Mouse (Mus musculus): Measurements from ENCODE around the gene Cyb561d2. TPM values are rescaled to one million over a fixed set of nuclear protein-coding genes. Genes with fewer than 3 reads are reported as not detected.

Gene Cyb561d2
- total and polyA plus RNA-seq, 3 experiments: 37.8 to 38.1 TPM; not detected in 1

DNA sequence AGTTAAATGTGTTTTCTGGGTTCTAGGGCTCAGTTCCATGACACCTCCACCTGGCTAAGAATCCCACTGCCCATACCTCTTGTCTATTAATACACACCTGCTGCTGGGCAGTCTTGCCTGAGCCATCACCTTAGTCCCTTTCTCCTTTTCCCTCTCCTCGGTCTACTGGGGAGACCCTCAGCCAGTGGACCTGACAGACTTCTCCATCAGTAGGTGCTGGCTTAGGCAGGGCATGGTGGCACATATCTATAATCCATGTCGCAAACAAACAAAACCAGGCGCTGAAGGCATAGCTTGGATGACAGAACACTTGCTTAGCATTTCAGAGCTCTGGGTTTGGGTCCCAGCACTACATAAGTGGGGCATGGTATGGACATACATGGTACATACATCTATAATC is 3.3 kb downstream of the Cyb561d2 start:
- H3K27me3 ChIP-seq (ENCODE audit: control insufficient read depth in 1 of 2, insufficient read depth in 2 of 2, low read length in 2 of 2): no peaks in the 10 kb centered on the region
- H3K9ac ChIP-seq (ENCODE audit: control insufficient read depth, low read depth, low read length, poor library complexity, severe bottlenecking): no peak overlapping the region
- H3K36me3 ChIP-seq (ENCODE audit: control insufficient read depth in 1 of 2, insufficient read depth in 2 of 2, low read length in 2 of 2): peaks cover 0 to 9% of the 10 kb centered on the region in 2 experiments; a peak in 2 of 4 replicates
- peaks cover 0 to 23% of the 10 kb centered on the region in 2 experiments; a peak in 1 of 4 replicates for H3K4me1 ChIP-seq (ENCODE audit: control insufficient read depth in 1 of 2, insufficient read depth in 2 of 2, low read length in 2 of 2)
- H3K79me2 ChIP-seq (ENCODE audit: control insufficient read depth, insufficient read depth, low read length, poor library complexity): peaks cover 45% of the 10 kb centered on the region
- H3K4me3 ChIP-seq (ENCODE audit: control insufficient read depth in 1 of 2, insufficient read depth in 1 of 2, low read depth in 2 of 2, low read length in 2 of 2): no peak overlapping the region
- DNase-seq (ENCODE audit: low read depth, low spot score): no peak
- H3K27ac ChIP-seq (ENCODE audit: control insufficient read depth, low read depth, low read length): no peak overlapping the region
- H3K9me3 ChIP-seq (replicated peaks; ENCODE audit: insufficient read depth, low read length): no peaks in the 10 kb centered on the region
- no peak for TF ChIP-seq GABPA (IDR thresholded peaks at IDR 0.05; ENCODE audit: low read depth, low read length)
- TF ChIP-seq ZMIZ1 (IDR thresholded peaks at IDR 0.05; ENCODE audit: low read depth, low read length): no peak
- no peak for TF ChIP-seq TBP (IDR thresholded peaks at IDR 0.05; ENCODE audit: low read depth, low read length)
- no peak for TF ChIP-seq RAD21 (IDR thresholded peaks at IDR 0.05; ENCODE audit: low read depth, low read length)
- TF ChIP-seq MAX (IDR thresholded peaks at IDR 0.05; ENCODE audit: low read length): no peak
- no peak for TF ChIP-seq UBTF (IDR thresholded peaks at IDR 0.05; ENCODE audit: borderline replicate concordance, insufficient read depth, low read depth, low read length)

DNA sequence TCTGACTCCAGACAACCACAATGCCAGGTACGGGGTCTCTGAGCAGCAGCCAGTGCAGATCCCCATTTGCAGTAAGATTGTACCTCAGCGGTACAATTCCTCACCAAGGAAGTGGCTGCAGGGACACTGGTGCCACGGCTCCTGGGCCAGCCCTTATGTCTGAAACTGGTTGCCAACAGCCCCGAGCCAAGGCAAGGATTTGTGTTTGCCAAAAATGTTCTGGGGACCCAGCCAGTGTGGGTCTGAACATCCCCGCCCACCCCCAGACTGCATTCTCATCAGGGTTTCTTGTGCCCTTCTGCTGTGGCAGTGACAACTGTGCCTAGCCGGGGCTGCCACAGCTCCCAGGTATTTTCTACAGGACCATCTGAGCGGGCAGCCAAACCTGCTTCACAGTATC is 3.8 kb downstream of the Cyb561d2 start:
- no peak for DNase-seq (ENCODE audit: low read depth, low spot score)
- Histone ChIP-seq H3K4me3 (ENCODE audit: control insufficient read depth in 1 of 2, insufficient read depth in 1 of 2, low read depth in 2 of 2, low read length in 2 of 2) (no peak overlapping the region), H3K9ac (ENCODE audit: control insufficient read depth, low read depth, low read length, poor library complexity, severe bottlenecking) (no peak overlapping the region), H3K9me3 (replicated peaks; ENCODE audit: insufficient read depth, low read length) (no peaks in the 10 kb centered on the region), H3K27me3 (ENCODE audit: control insufficient read depth in 1 of 2, insufficient read depth in 2 of 2, low read length in 2 of 2) (no peaks in the 10 kb centered on the region), H3K27ac (ENCODE audit: control insufficient read depth, low read depth, low read length) (no peak overlapping the region), H3K36me3 (ENCODE audit: control insufficient read depth in 1 of 2, insufficient read depth in 2 of 2, low read length in 2 of 2) (peaks cover 0 to 9% of the 10 kb centered on the region in 2 experiments; a peak in 2 of 4 replicates), H3K79me2 (ENCODE audit: control insufficient read depth, insufficient read depth, low read length, poor library complexity) (peaks cover 45% of the 10 kb centered on the region), H3K4me1 (ENCODE audit: control insufficient read depth in 1 of 2, insufficient read depth in 2 of 2, low read length in 2 of 2) (peaks cover 0 to 26% of the 10 kb centered on the region in 2 experiments; a peak in 1 of 4 replicates)
- TF ChIP-seq POLR2AphosphoS2 (IDR thresholded peaks at IDR 0.05; ENCODE audit: low read length): no peak
- TF ChIP-seq E2F4 (IDR thresholded peaks at IDR 0.05; ENCODE audit: borderline replicate concordance, low read depth, low read length): no peak
- no peak for TF ChIP-seq KAT2A (conservative IDR thresholded peaks at IDR 0.05; ENCODE audit: low read depth, low read length)
- TF ChIP-seq TAL1 (IDR thresholded peaks at IDR 0.05; ENCODE audit: low read length): no peak
- no peak for TF ChIP-seq JUND (IDR thresholded peaks at IDR 0.05; ENCODE audit: low read depth, low read length)
- TF ChIP-seq ZMIZ1 (IDR thresholded peaks at IDR 0.05; ENCODE audit: low read depth, low read length): no peak
- TF ChIP-seq SMC3 (IDR thresholded peaks at IDR 0.05; ENCODE audit: low read depth, low read length): no peak
- no peak for TF ChIP-seq MXI1 (IDR thresholded peaks at IDR 0.05; ENCODE audit: low read depth, low read length)
- no peak for TF ChIP-seq ELF1 (IDR thresholded peaks at IDR 0.05; ENCODE audit: low read depth, low read length)
- TF ChIP-seq TBP (IDR thresholded peaks at IDR 0.05; ENCODE audit: low read depth, low read length): no peak
- no peak for TF ChIP-seq CHD1 (IDR thresholded peaks at IDR 0.05; ENCODE audit: low read depth, low read length)
- TF ChIP-seq UBTF (IDR thresholded peaks at IDR 0.05; ENCODE audit: borderline replicate concordance, insufficient read depth, low read depth, low read length): no peak
- TF ChIP-seq MAX (IDR thresholded peaks at IDR 0.05; ENCODE audit: low read length): no peak
- no peak for TF ChIP-seq POLR2AphosphoS5 (IDR thresholded peaks at IDR 0.05; ENCODE audit: borderline replicate concordance, low read depth, low read length)

Measured in MEL (cell line).